Mouse (Mus musculus) heart, postnatal 0 days (tissue): ENCODE measurements around the gene Klhdc9.

ENCODE experiments used
- CTCF ChIP-seq: IDR thresholded peaks from 2 replicates; pipeline ENCODE4 v1.5.1; 2016; ENCODE audit warnings: antibody characterized with exemption, control low read depth, low read depth
- EP300 ChIP-seq: IDR thresholded peaks from 2 replicates; pipeline ENCODE4 v1.6.1; 2016; ENCODE audit warnings: antibody characterized with exemption, low read depth

DNA sequence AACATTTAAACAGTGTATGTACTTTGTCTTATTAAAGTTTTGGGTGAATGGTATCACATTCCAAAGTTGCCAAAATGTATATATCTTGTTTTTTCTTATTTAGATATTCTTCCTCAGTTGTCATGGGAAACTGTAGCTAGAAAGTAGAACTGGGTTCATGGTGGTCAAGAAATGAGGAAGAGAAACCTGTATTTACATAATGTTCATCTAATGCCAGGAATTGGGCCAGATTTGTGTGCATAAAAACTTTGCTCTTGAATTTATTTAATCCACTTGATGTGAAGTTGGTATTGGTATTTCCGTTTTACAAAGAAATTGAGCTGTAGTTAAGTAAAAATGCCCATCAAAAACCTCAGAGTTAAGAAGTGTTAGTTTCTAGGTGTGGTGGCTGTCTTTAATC lies 49.6 kb upstream of the Klhdc9 start:
- TF ChIP-seq CTCF (no peak), EP300 (no peak)
